Mouse (Mus musculus): ENCODE measurements around the gene Prdm16. TPM values are rescaled to one million over a fixed set of nuclear protein-coding genes. Genes with fewer than 3 reads are reported as not detected.

Gene Prdm16
- polyA plus RNA-seq, 1 experiment from 2014 or later, result 2.1 TPM

- peak overlapping the region; percentile 42 for H3K9ac ChIP-seq (ENCODE audit: low read depth, low read length)
- H3K4me3 ChIP-seq (ENCODE audit: low read depth, low read length), result no peak overlapping the region; the same call in 1 of the 2 replicates
Observed at GRCm38 (mm10) chr4:154542568-154542967, 94.1 kb downstream of the Prdm16 start.

GRCm38 (mm10) chr4:154541632-154542276 lies 94.9 kb downstream of the Prdm16 start:
- 17% methylated on average over 9 of the region's 9 CpGs for WGBS (ENCODE audit: insufficient replicate concordance)
- Histone ChIP-seq H3K4me2 (ENCODE audit: low read depth, low read length) (peak overlapping the region; percentile 39), H3K9me3 (replicated peaks; ENCODE audit: control insufficient read depth, low read length) (no peaks in the 10 kb centered on the region), H3K4me1 (ENCODE audit: control insufficient read depth, low read depth, low read length) (peaks cover 40% of the 10 kb centered on the region), H3K36me3 (ENCODE audit: control insufficient read depth, insufficient read depth) (no peaks in the 10 kb centered on the region), H3K27ac (ENCODE audit: low read length) (peak overlapping the region; percentile 74), H3K9ac (ENCODE audit: low read depth, low read length) (peak overlapping the region; percentile 42), H3K27me3 (ENCODE audit: control insufficient read depth, insufficient read depth, low read depth, low read length) (no peaks in the 10 kb centered on the region), H3K4me3 (ENCODE audit: low read depth, low read length) (peak overlapping the region; percentile 6; the same call in 1 of the 2 replicates)
- ATAC-seq (ENCODE audit: low read depth), result peak; percentile 89

More at GRCm38 (mm10) chr4:154542568-154542967, 94.1 kb downstream of the Prdm16 start:
- no peaks in the 10 kb centered on the region for H3K36me3 ChIP-seq (ENCODE audit: control insufficient read depth, insufficient read depth)
- H3K4me1 ChIP-seq (ENCODE audit: control insufficient read depth, low read depth, low read length), result peaks cover 40% of the 10 kb centered on the region
- peak overlapping the region; percentile 39 for H3K4me2 ChIP-seq (ENCODE audit: low read depth, low read length)
- H3K27me3 ChIP-seq (ENCODE audit: control insufficient read depth, insufficient read depth, low read depth, low read length), result no peaks in the 10 kb centered on the region
- ATAC-seq (ENCODE audit: low read depth), result peak; percentile 52
- WGBS (ENCODE audit: insufficient replicate concordance), result 8% methylated on average over 5 of the region's 5 CpGs
- H3K9me3 ChIP-seq (replicated peaks; ENCODE audit: control insufficient read depth, low read length), result no peaks in the 10 kb centered on the region
- peak overlapping the region; percentile 74 for H3K27ac ChIP-seq (ENCODE audit: low read length)

- H3K27ac ChIP-seq (ENCODE audit: low read length), result no peak overlapping the region
- H3K4me1 ChIP-seq (ENCODE audit: control insufficient read depth, low read depth, low read length), result peaks cover 40% of the 10 kb centered on the region
- H3K4me2 ChIP-seq (ENCODE audit: low read depth, low read length), result peak overlapping the region; percentile 39
- no peak overlapping the region for H3K4me3 ChIP-seq (ENCODE audit: low read depth, low read length)
- no peaks in the 10 kb centered on the region for H3K9me3 ChIP-seq (replicated peaks; ENCODE audit: control insufficient read depth, low read length)
- WGBS (ENCODE audit: insufficient replicate concordance), result 64% methylated on average over 10 of the region's 10 CpGs
- no peaks in the 10 kb centered on the region for H3K36me3 ChIP-seq (ENCODE audit: control insufficient read depth, insufficient read depth)
- peak; percentile 11; the same call in 1 of the 2 replicates for ATAC-seq (ENCODE audit: low read depth)
- H3K9ac ChIP-seq (ENCODE audit: low read depth, low read length), result peak overlapping the region; percentile 28; the same call in 1 of the 2 replicates
- no peaks in the 10 kb centered on the region for H3K27me3 ChIP-seq (ENCODE audit: control insufficient read depth, insufficient read depth, low read depth, low read length)
Observed at GRCm38 (mm10) chr4:154540671-154541070, 96.0 kb downstream of the Prdm16 start.

GRCm38 (mm10) chr4:154539703-154540102 lies 97.0 kb downstream of the Prdm16 start:
- Histone ChIP-seq H3K4me2 (ENCODE audit: low read depth, low read length) (no peak overlapping the region), H3K4me3 (ENCODE audit: low read depth, low read length) (no peak overlapping the region), H3K36me3 (ENCODE audit: control insufficient read depth, insufficient read depth) (no peaks in the 10 kb centered on the region), H3K27ac (ENCODE audit: low read length) (no peak overlapping the region), H3K9me3 (replicated peaks; ENCODE audit: control insufficient read depth, low read length) (no peaks in the 10 kb centered on the region), H3K27me3 (ENCODE audit: control insufficient read depth, insufficient read depth, low read depth, low read length) (no peaks in the 10 kb centered on the region), H3K9ac (ENCODE audit: low read depth, low read length) (no peak overlapping the region), H3K4me1 (ENCODE audit: control insufficient read depth, low read depth, low read length) (peaks cover 40% of the 10 kb centered on the region)
- ATAC-seq (ENCODE audit: low read depth), result no peak
- WGBS (ENCODE audit: insufficient replicate concordance), result 82% methylated on average over 12 of the region's 12 CpGs

GRCm38 (mm10) chr4:154538727-154539126 lies 97.9 kb downstream of the Prdm16 start:
- ATAC-seq (ENCODE audit: low read depth), result no peak
- Histone ChIP-seq H3K9ac (ENCODE audit: low read depth, low read length) (no peak overlapping the region), H3K36me3 (ENCODE audit: control insufficient read depth, insufficient read depth) (no peaks in the 10 kb centered on the region), H3K4me3 (ENCODE audit: low read depth, low read length) (no peak overlapping the region), H3K27me3 (ENCODE audit: control insufficient read depth, insufficient read depth, low read depth, low read length) (no peaks in the 10 kb centered on the region), H3K9me3 (replicated peaks; ENCODE audit: control insufficient read depth, low read length) (no peaks in the 10 kb centered on the region), H3K4me1 (ENCODE audit: control insufficient read depth, low read depth, low read length) (peaks cover 36% of the 10 kb centered on the region), H3K27ac (ENCODE audit: low read length) (no peak overlapping the region), H3K4me2 (ENCODE audit: low read depth, low read length) (no peak overlapping the region)
- WGBS (ENCODE audit: insufficient replicate concordance), result 81% methylated on average over 4 of the region's 4 CpGs

- Histone ChIP-seq H3K27ac (ENCODE audit: low read length) (no peak overlapping the region), H3K9ac (ENCODE audit: low read depth, low read length) (no peak overlapping the region), H3K27me3 (ENCODE audit: control insufficient read depth, insufficient read depth, low read depth, low read length) (no peaks in the 10 kb centered on the region), H3K36me3 (ENCODE audit: control insufficient read depth, insufficient read depth) (no peaks in the 10 kb centered on the region), H3K4me2 (ENCODE audit: low read depth, low read length) (no peak overlapping the region), H3K4me1 (ENCODE audit: control insufficient read depth, low read depth, low read length) (peaks cover 10% of the 10 kb centered on the region), H3K9me3 (replicated peaks; ENCODE audit: control insufficient read depth, low read length) (no peaks in the 10 kb centered on the region), H3K4me3 (ENCODE audit: low read depth, low read length) (no peak overlapping the region)
- 56% methylated on average over 5 of the region's 5 CpGs for WGBS (ENCODE audit: insufficient replicate concordance)
- ATAC-seq (ENCODE audit: low read depth), result peak; percentile 17; the same call in 1 of the 2 replicates
Observed at GRCm38 (mm10) chr4:154536110-154536509, 100.6 kb downstream of the Prdm16 start.

- H3K27me3 ChIP-seq (ENCODE audit: control insufficient read depth, insufficient read depth, low read depth, low read length), result no peaks in the 10 kb centered on the region
- no peak overlapping the region for H3K4me3 ChIP-seq (ENCODE audit: low read depth, low read length)
- no peak overlapping the region for H3K4me2 ChIP-seq (ENCODE audit: low read depth, low read length)
- 26% methylated on average over 4 of the region's 4 CpGs for WGBS (ENCODE audit: insufficient replicate concordance)
- no peak overlapping the region for H3K27ac ChIP-seq (ENCODE audit: low read length)
- H3K36me3 ChIP-seq (ENCODE audit: control insufficient read depth, insufficient read depth), result no peaks in the 10 kb centered on the region
- no peak overlapping the region for H3K9ac ChIP-seq (ENCODE audit: low read depth, low read length)
- no peak for ATAC-seq (ENCODE audit: low read depth)
- no peaks in the 10 kb centered on the region for H3K9me3 ChIP-seq (replicated peaks; ENCODE audit: control insufficient read depth, low read length)
- peaks cover 2% of the 10 kb centered on the region for H3K4me1 ChIP-seq (ENCODE audit: control insufficient read depth, low read depth, low read length)
Observed at GRCm38 (mm10) chr4:154531368-154531767, 105.3 kb downstream of the Prdm16 start.

GRCm38 (mm10) chr4:154530336-154530735 lies 106.3 kb downstream of the Prdm16 start:
- Histone ChIP-seq H3K27me3 (ENCODE audit: control insufficient read depth, insufficient read depth, low read depth, low read length) (no peaks in the 10 kb centered on the region), H3K27ac (ENCODE audit: low read length) (peak overlapping the region; percentile 68), H3K9ac (ENCODE audit: low read depth, low read length) (no peak overlapping the region), H3K9me3 (replicated peaks; ENCODE audit: control insufficient read depth, low read length) (no peaks in the 10 kb centered on the region), H3K36me3 (ENCODE audit: control insufficient read depth, insufficient read depth) (no peaks in the 10 kb centered on the region), H3K4me1 (ENCODE audit: control insufficient read depth, low read depth, low read length) (peaks cover 2% of the 10 kb centered on the region), H3K4me3 (ENCODE audit: low read depth, low read length) (no peak overlapping the region), H3K4me2 (ENCODE audit: low read depth, low read length) (no peak overlapping the region)
- 29% methylated on average over 7 of the region's 7 CpGs for WGBS (ENCODE audit: insufficient replicate concordance)
- no peak for ATAC-seq (ENCODE audit: low read depth)

- H3K4me2 ChIP-seq (ENCODE audit: low read depth, low read length), result no peak overlapping the region
- H3K27me3 ChIP-seq (ENCODE audit: control insufficient read depth, insufficient read depth, low read depth, low read length), result no peaks in the 10 kb centered on the region
- no peaks in the 10 kb centered on the region for H3K9me3 ChIP-seq (replicated peaks; ENCODE audit: control insufficient read depth, low read length)
- H3K4me1 ChIP-seq (ENCODE audit: control insufficient read depth, low read depth, low read length), result peaks cover 2% of the 10 kb centered on the region
- no peak overlapping the region for H3K4me3 ChIP-seq (ENCODE audit: low read depth, low read length)
- 54% methylated on average over 9 of the region's 9 CpGs for WGBS (ENCODE audit: insufficient replicate concordance)
- peak overlapping the region; percentile 61 for H3K27ac ChIP-seq (ENCODE audit: low read length)
- ATAC-seq (ENCODE audit: low read depth), result peak; percentile 65
- no peak overlapping the region for H3K9ac ChIP-seq (ENCODE audit: low read depth, low read length)
- H3K36me3 ChIP-seq (ENCODE audit: control insufficient read depth, insufficient read depth), result no peaks in the 10 kb centered on the region
Observed at GRCm38 (mm10) chr4:154527506-154527905, 109.2 kb downstream of the Prdm16 start.

All from liver, embryonic 16.5 days (tissue).